Mouse (Mus musculus) erythroblast, adult 5-6 weeks (primary cell): ENCODE data around the gene Rnaseh2a. TPM values are rescaled to one million over a fixed set of nuclear protein-coding genes. Genes with fewer than 3 reads are reported as not detected.

Experiments
- ATAC-seq: replicated peaks from 2 replicates; pipeline ENCODE4 v1.8.0; 2016; ENCODE audit warnings: moderate number of reproducible peaks, mild to moderate bottlenecking, moderate TSS enrichment, inconsistent platforms; ENCODE audit not compliant: poor library complexity, low FRiP score, severe bottlenecking
- total RNA-seq, 2 experiments: library from RNA; stranded (forward) in 1 of 2; stranded (reverse) in 1 of 2; fragments of 150-400 nt in 1 of 2; fragments of 200-764, 138-1000 nt in 1 of 2; gene quantifications; 2 replicates each; pipeline versions ENCODE4 v1.2.3 to v1.2.4; 2015 to 2017; ENCODE audit warnings: low replicate concordance in 2 of 2

Rnaseh2a gene
- total RNA-seq, 2 experiments from 2014 or later = 37.9 to 67.2 TPM

GRCm38 (mm10) chr8:84985049-84985683 is 15.6 kb upstream of the Rnaseh2a start:
- ATAC-seq = no peak

GRCm38 (mm10) chr8:84984294-84985048 is 14.9 kb upstream of the Rnaseh2a start:
- ATAC-seq = no peak

GRCm38 (mm10) chr8:84982499-84983011 is 13.0 kb upstream of the Rnaseh2a start:
- no peak for ATAC-seq

GRCm38 (mm10) chr8:84981644-84982498 is 12.3 kb upstream of the Rnaseh2a start:
- no peak for ATAC-seq

- ATAC-seq = no peak
Observed at GRCm38 (mm10) chr8:84980622-84981358, 11.2 kb upstream of the Rnaseh2a start.

GRCm38 (mm10) chr8:84979599-84980421 is 10.2 kb upstream of the Rnaseh2a start:
- peak; percentile 62 for ATAC-seq

GRCm38 (mm10) chr8:84978248-84978940 is 8.8 kb upstream of the Rnaseh2a start, which contains the start of gene Junb:
Gene Junb, minus strand, starts transcription at chr8:84978718.
- ATAC-seq = no peak

GRCm38 (mm10) chr8:84977435-84978247 is 8.1 kb upstream of the Rnaseh2a start:
- ATAC-seq = no peak

- ATAC-seq = no peak
Observed at GRCm38 (mm10) chr8:84976763-84977434, 7.3 kb upstream of the Rnaseh2a start.

- ATAC-seq = peak; percentile 61
Observed at GRCm38 (mm10) chr8:84976031-84976762, 6.6 kb upstream of the Rnaseh2a start.

GRCm38 (mm10) chr8:84975434-84975833 is 5.9 kb upstream of the Rnaseh2a start:
- no peak for ATAC-seq

GRCm38 (mm10) chr8:84974543-84975142 is 5.1 kb upstream of the Rnaseh2a start:
- ATAC-seq = no peak

GRCm38 (mm10) chr8:84973803-84974542 is 4.4 kb upstream of the Rnaseh2a start:
- ATAC-seq = 0 out of 2 replicates have a peak, but pooled peaks have one; percentile 18

GRCm38 (mm10) chr8:84973079-84973478 is 3.5 kb upstream of the Rnaseh2a start:
- ATAC-seq = no peak

- peak; percentile 60 for ATAC-seq
Observed at GRCm38 (mm10) chr8:84970913-84971312, 1.3 kb upstream of the Rnaseh2a start.
